Mouse (Mus musculus) ES-E14 (cell line): ENCODE data around the gene Lrmp.

Experiments
- HCFC1 ChIP-seq: IDR thresholded peaks from 2 replicates; pipeline ENCODE4 v1.6.1; 2012; ENCODE audit warnings: low read length, inconsistent platforms, borderline replicate concordance; ENCODE audit not compliant: insufficient read depth
- MAFK ChIP-seq: IDR thresholded peaks from 2 replicates; pipeline ENCODE4 v1.6.1; 2014; ENCODE audit warnings: mild to moderate bottlenecking, low read depth, low read length, inconsistent platforms; ENCODE audit not compliant: insufficient read depth

GRCm38 (mm10) chr6:145088451-145089113 is 26.9 kb upstream of the Lrmp start:
- no peak for TF ChIP-seq MAFK
- TF ChIP-seq HCFC1, result no peak
